In genomic region chr11:3101875-3102494, GRCm38 (mm10) we compare ENCODE assay signal across 12 mouse cellular contexts.
DNase-seq lines count a peak whose midpoint lies in the region; ATAC-seq lines count a peak whose summit lies in the region.
"Had no signal": no experiment of that assay in that cellular context is flagged by ENCODE, and none has a peak within 500 bp of the region (broad histone marks: within the 10 kb centered on the region; RNA-seq: fewer than 3 reads in every experiment).

No protein-coding gene starts in this region.

- DNase-seq in gastrocnemius, postnatal 4 days (ENCODE audit: low spot score in 2 of 2), result peak; percentile 38 to 82
- DNase-seq in gastrocnemius, adult 18-20 months (ENCODE audit: low spot score), result no peak
- DNase-seq in limb, embryonic 11.5 days (ENCODE audit: low spot score), result no peak
- DNase-seq in limb, embryonic 10.5 days (ENCODE audit: low spot score), result no peak
- peak; percentile 21 for DNase-seq in CD4-positive helper T cell, adult 2 months (ENCODE audit: low read depth, low spot score)
- no peak for DNase-seq in layer of hippocampus, postnatal 36 days
- no peak for DNase-seq in left cerebral cortex, adult 18-20 months (ENCODE audit: low spot score in 2 of 2)
- DNase-seq: adrenal gland, adult 2 months; cerebellum, adult 11 months had no signal

- H3K9ac ChIP-seq in limb, embryonic 11.5 days (ENCODE audit: low read length), result no peak overlapping the region
- H3K9ac ChIP-seq in embryonic facial prominence, embryonic 13.5 days, result no peak overlapping the region
- H3K9ac ChIP-seq: limb, embryonic 12.5 days had no signal

- peaks cover 21% of the 10 kb centered on the region for H3K9me3 ChIP-seq in limb, embryonic 11.5 days (ENCODE audit: control insufficient read depth, low read length)
- H3K9me3 ChIP-seq in limb, embryonic 10.5 days (replicated peaks), result peaks cover 45% of the 10 kb centered on the region
- H3K9me3 ChIP-seq in embryonic facial prominence, embryonic 13.5 days, result peaks cover 52% of the 10 kb centered on the region

- ATAC-seq in limb, embryonic 11.5 days (ENCODE audit: insufficient number of reproducible peaks, low FRiP score, low TSS enrichment, low read depth), result 0 out of 2 replicates have a peak, but pooled peaks have one; percentile 44
- 0 out of 2 replicates have a peak, but pooled peaks have one; percentile 38 for ATAC-seq in embryonic facial prominence, embryonic 13.5 days (ENCODE audit: insufficient number of reproducible peaks, insufficient read depth, low FRiP score, low TSS enrichment, low read depth)

- no peaks in the 10 kb centered on the region for H3K27me3 ChIP-seq in limb, embryonic 11.5 days (ENCODE audit: control insufficient read depth, insufficient read depth, low read length)
- no peaks in the 10 kb centered on the region for H3K27me3 ChIP-seq in limb, embryonic 10.5 days (ENCODE audit: low read depth, poor library complexity, severe bottlenecking)
- H3K27me3 ChIP-seq in embryonic facial prominence, embryonic 13.5 days, result no peaks in the 10 kb centered on the region
- H3K27me3 ChIP-seq: limb, embryonic 12.5 days had no signal

- 72% methylated on average over 10 of the region's 10 CpGs for WGBS in limb, embryonic 11.5 days
- 70% methylated on average over 10 of the region's 10 CpGs for WGBS in limb, embryonic 10.5 days
- WGBS in embryonic facial prominence, embryonic 13.5 days, result 66% methylated on average over 10 of the region's 10 CpGs

- H3K4me2 ChIP-seq in limb, embryonic 11.5 days (ENCODE audit: low read depth, severe bottlenecking), result no peak overlapping the region
- H3K4me2 ChIP-seq in embryonic facial prominence, embryonic 13.5 days, result no peak overlapping the region
- H3K4me2 ChIP-seq: limb, embryonic 12.5 days had no signal

- no peaks in the 10 kb centered on the region for H3K4me1 ChIP-seq in limb, embryonic 11.5 days (ENCODE audit: control insufficient read depth, insufficient read depth, low read length)
- no peaks in the 10 kb centered on the region for H3K4me1 ChIP-seq in limb, embryonic 10.5 days
- H3K4me1 ChIP-seq in embryonic facial prominence, embryonic 13.5 days, result no peaks in the 10 kb centered on the region
- H3K4me1 ChIP-seq: heart, embryonic 10.5 days; limb, embryonic 12.5 days had no signal

- no peak overlapping the region for H3K27ac ChIP-seq in limb, embryonic 11.5 days (replicated peaks; ENCODE audit: low read depth, low read length)
- H3K27ac ChIP-seq in limb, embryonic 10.5 days, result no peak overlapping the region
- no peak overlapping the region for H3K27ac ChIP-seq in embryonic facial prominence, embryonic 13.5 days
- H3K27ac ChIP-seq: heart, embryonic 10.5 days; limb, embryonic 12.5 days had no signal

- no peak overlapping the region for H3K4me3 ChIP-seq in limb, embryonic 11.5 days (ENCODE audit: low read depth, low read length)
- H3K4me3 ChIP-seq in limb, embryonic 10.5 days, result no peak overlapping the region
- H3K4me3 ChIP-seq in embryonic facial prominence, embryonic 13.5 days, result no peak overlapping the region
- H3K4me3 ChIP-seq: heart, embryonic 10.5 days; limb, embryonic 12.5 days had no signal

- H3K36me3 ChIP-seq in limb, embryonic 11.5 days (ENCODE audit: control insufficient read depth, insufficient read depth, low read length), result no peaks in the 10 kb centered on the region
- H3K36me3 ChIP-seq in limb, embryonic 10.5 days, result no peaks in the 10 kb centered on the region
- no peaks in the 10 kb centered on the region for H3K36me3 ChIP-seq in embryonic facial prominence, embryonic 13.5 days
- H3K36me3 ChIP-seq: heart, embryonic 10.5 days; limb, embryonic 12.5 days had no signal

Comparison
In these comparisons a context has a peak if more than half of its experiments do, and no peak if none do; other contexts are left out.
1. DNase-seq: peak in gastrocnemius, postnatal 4 days (2 of 2) and CD4-positive helper T cell, adult 2 months (single experiment); none in gastrocnemius, adult 18-20 months (single experiment), limb, embryonic 11.5 days (single experiment), limb, embryonic 10.5 days (single experiment), layer of hippocampus, postnatal 36 days (0 of 2) and left cerebral cortex, adult 18-20 months (0 of 2).